Mouse (Mus musculus) olfactory bulb, adult 2 months (tissue): ENCODE results near the gene Ppp2r3a.

Experiments used
- CTCF ChIP-seq: fragments of 200-500 bp; IDR thresholded peaks from 2 replicates; pipeline ENCODE4 v1.5.1; 2012; ENCODE audit warnings: low read depth, mild to moderate bottlenecking, low read length, moderate library complexity; ENCODE audit not compliant: insufficient read depth
- POLR2A ChIP-seq: fragments of 200-500 bp; IDR thresholded peaks from 2 replicates; pipeline ENCODE4 v1.6.1; 2012; ENCODE audit warnings: mild to moderate bottlenecking, low read depth, low read length, moderate library complexity; ENCODE audit not compliant: insufficient read depth

DNA sequence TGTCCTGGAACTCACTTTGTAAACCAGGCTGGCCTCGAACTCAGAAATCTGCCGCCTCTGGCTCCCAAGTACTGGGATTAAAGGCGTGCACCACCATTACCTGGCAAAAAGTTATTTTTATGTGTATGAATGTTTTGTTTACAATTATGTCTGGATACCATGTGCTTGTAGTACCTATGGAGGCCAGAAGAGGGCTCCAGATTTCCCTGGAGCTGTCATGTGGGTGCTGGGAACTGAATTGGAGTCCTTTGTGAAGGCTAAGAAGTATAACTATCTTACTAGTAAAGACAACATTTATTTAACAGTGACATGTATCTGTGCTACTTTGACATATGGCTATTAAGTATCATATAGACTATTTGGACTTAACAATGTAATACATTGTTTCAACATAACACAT is 181.8 kb downstream of the Ppp2r3a start:
- TF ChIP-seq POLR2A (no peak), CTCF (no peak)
